8 mouse cellular contexts compared by ENCODE assay signal in the genomic region with DNA sequence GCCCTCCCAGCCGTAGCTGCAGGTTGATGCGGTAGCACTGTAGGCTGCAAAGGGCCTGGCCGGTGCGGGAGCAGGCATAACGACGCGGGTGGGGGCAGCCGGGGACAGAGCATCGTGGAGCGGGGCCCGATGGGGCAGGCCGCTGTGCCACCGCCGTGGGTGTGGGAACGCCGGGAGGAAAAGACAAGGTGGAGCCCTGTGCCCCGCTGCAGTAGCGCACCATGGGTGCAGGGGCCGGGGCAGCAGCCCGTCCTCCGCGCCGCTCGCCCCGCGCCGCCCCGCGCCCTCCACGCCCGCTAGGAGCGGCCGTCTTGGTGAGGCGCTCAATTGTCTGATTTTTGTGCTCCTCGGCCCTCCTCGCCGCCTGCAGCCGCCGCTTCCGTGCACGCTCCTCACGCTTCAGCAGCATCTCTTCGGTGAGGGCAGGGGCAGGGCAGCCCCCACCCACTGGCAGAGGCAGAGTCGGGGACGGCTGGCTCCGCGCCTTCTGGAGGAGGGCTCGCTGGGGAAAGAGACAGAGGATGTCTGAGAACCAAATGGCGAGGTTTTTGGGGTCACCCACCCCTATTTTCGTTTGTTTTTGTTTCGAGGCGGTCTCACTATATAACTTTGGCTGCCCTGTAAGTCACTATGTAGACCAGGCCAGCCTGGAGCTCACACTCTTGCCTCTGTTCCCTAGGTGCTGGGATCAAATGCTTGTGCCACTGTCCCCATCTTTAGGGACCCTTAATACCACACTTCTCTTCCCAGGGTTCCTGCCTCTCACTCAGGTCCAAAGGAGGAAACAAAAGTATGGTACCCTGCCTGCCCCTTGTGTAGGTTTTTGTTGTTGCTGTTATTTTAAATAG. TPM values are rescaled to one million over a fixed set of nuclear protein-coding genes. Genes with fewer than 3 reads are reported as not detected.
DNase-seq lines count a peak whose midpoint lies in the region; ATAC-seq and TF ChIP-seq lines count a peak whose summit lies in the region.

No protein-coding gene starts in this region.

- no peaks in the 10 kb centered on the region for H3K9me3 ChIP-seq in lung, postnatal 0 days (ENCODE audit: low read length)
- no peaks in the 10 kb centered on the region for H3K9me3 ChIP-seq in liver, embryonic 15.5 days (replicated peaks)

- no peaks in the 10 kb centered on the region for H3K27me3 ChIP-seq in lung, postnatal 0 days (replicated peaks; ENCODE audit: insufficient read depth, low read length)
- H3K27me3 ChIP-seq in liver, embryonic 15.5 days, result no peaks in the 10 kb centered on the region

- H3K4me3 ChIP-seq in lung, postnatal 0 days (ENCODE audit: low read depth, low read length), result peak overlapping the region; percentile 61
- peak overlapping the region; percentile 77 for H3K4me3 ChIP-seq in liver, embryonic 15.5 days (replicated peaks)

- TF ChIP-seq EP300 in lung, postnatal 0 days (IDR thresholded peaks at IDR 0.05), result no peak

- peak overlapping the region; percentile 86 for H3K27ac ChIP-seq in lung, postnatal 0 days (ENCODE audit: low read length)
- H3K27ac ChIP-seq in liver, embryonic 15.5 days (replicated peaks), result peak overlapping the region; percentile 97

- DNase-seq in cerebellum, adult 8-10 months, result peak; percentile 34
- DNase-seq in cerebellum, adult 18-20 months, result no peak
- no peak for DNase-seq in lung, postnatal 0 days (ENCODE audit: low spot score)
- DNase-seq in lung, postnatal 4 days, result no peak
- peak; percentile 72 for DNase-seq in testis, postnatal 10 days (ENCODE audit: low spot score)
- DNase-seq in ovary, postnatal 14 days (ENCODE audit: low spot score), result no peak

- H3K4me2 ChIP-seq in lung, postnatal 0 days (replicated peaks; ENCODE audit: low read depth, low read length), result peak overlapping the region; percentile 98
- peak overlapping the region; percentile 100 for H3K4me2 ChIP-seq in liver, embryonic 15.5 days

- under 1% methylated on average over 28 of the region's 52 CpGs for WGBS in lung, postnatal 0 days
- 2% methylated on average over 52 of the region's 52 CpGs for WGBS in liver, embryonic 15.5 days (ENCODE audit: insufficient replicate concordance)

- ATAC-seq in lung, postnatal 0 days, result peak; percentile 27
- peak; percentile 6; the same call in 1 of the 2 replicates for ATAC-seq in granulocyte monocyte progenitor cell, adult 5-6 weeks (replicated peaks; ENCODE audit: poor library complexity, severe bottlenecking)
- ATAC-seq in liver, embryonic 15.5 days (ENCODE audit: insufficient read depth), result peak; percentile 45

- H3K36me3 ChIP-seq in lung, postnatal 0 days (ENCODE audit: insufficient read depth, low read length), result no peaks in the 10 kb centered on the region
- peaks cover 33% of the 10 kb centered on the region for H3K36me3 ChIP-seq in liver, embryonic 15.5 days (replicated peaks)

- H3K4me1 ChIP-seq in lung, postnatal 0 days (ENCODE audit: insufficient read depth, low read depth, low read length), result peaks cover 15% of the 10 kb centered on the region
- peaks cover 77% of the 10 kb centered on the region for H3K4me1 ChIP-seq in liver, embryonic 15.5 days (replicated peaks)

- no peak for TF ChIP-seq CTCF in lung, postnatal 0 days (IDR thresholded peaks at IDR 0.05)

- H3K9ac ChIP-seq in lung, postnatal 0 days (replicated peaks; ENCODE audit: low read depth), result peak overlapping the region; percentile 59
- peak overlapping the region; percentile 87 for H3K9ac ChIP-seq in liver, embryonic 15.5 days

RNA-seq across cellular contexts. Expression of a gene that starts 0.7 kb away (rescaled TPM):
- 57.9 and 62.4 TPM in 2 replicates for polyA plus RNA-seq in lung, postnatal 0 days (2015; fragmentation: Nextera tagmentation; extraction: Ambion mirVana)
- total RNA-seq in granulocyte monocyte progenitor cell, adult 5-6 weeks (2014; fragmentation: Nextera tagmentation), result 31.4 and 38.9 TPM in 2 replicates
- 77.6 and 91.3 TPM in 2 replicates for total RNA-seq in granulocyte monocyte progenitor cell, adult 5-6 weeks (2017)
- 29.6 and 30.2 TPM in 2 replicates for polyA plus RNA-seq in liver, embryonic 15.5 days (2015; fragmentation: Nextera tagmentation; extraction: Ambion mirVana)

RNA-seq across cellular contexts. Expression of a gene that starts 3.1 kb away (rescaled TPM):
- 14.5 and 18.1 TPM in 2 replicates for polyA plus RNA-seq in lung, postnatal 0 days (2015; fragmentation: Nextera tagmentation; extraction: Ambion mirVana)
- total RNA-seq in granulocyte monocyte progenitor cell, adult 5-6 weeks (2014; fragmentation: Nextera tagmentation), result 17.2 and 22.8 TPM in 2 replicates
- total RNA-seq in granulocyte monocyte progenitor cell, adult 5-6 weeks (2017), result 32.9 and 47.6 TPM in 2 replicates
- polyA plus RNA-seq in liver, embryonic 15.5 days (2015; fragmentation: Nextera tagmentation; extraction: Ambion mirVana), result 5.0 and 5.3 TPM in 2 replicates

RNA-seq across cellular contexts. Expression of a gene that starts 6.8 kb away (rescaled TPM):
- polyA plus RNA-seq in lung, postnatal 0 days (2015; fragmentation: Nextera tagmentation; extraction: Ambion mirVana), result 21.6 and 23.5 TPM in 2 replicates
- total RNA-seq in granulocyte monocyte progenitor cell, adult 5-6 weeks (2014; fragmentation: Nextera tagmentation), result 90.1 and 93.4 TPM in 2 replicates
- 137 and 158 TPM in 2 replicates for total RNA-seq in granulocyte monocyte progenitor cell, adult 5-6 weeks (2017)
- 37.0 and 39.9 TPM in 2 replicates for polyA plus RNA-seq in liver, embryonic 15.5 days (2015; fragmentation: Nextera tagmentation; extraction: Ambion mirVana)

RNA-seq across cellular contexts. Expression of a gene that starts 13.2 kb away (rescaled TPM):
- 51.2 and 63.8 TPM in 2 replicates for polyA plus RNA-seq in lung, postnatal 0 days (2015; fragmentation: Nextera tagmentation; extraction: Ambion mirVana)
- 5.1 and 8.7 TPM in 2 replicates for total RNA-seq in granulocyte monocyte progenitor cell, adult 5-6 weeks (2014; fragmentation: Nextera tagmentation)
- total RNA-seq in granulocyte monocyte progenitor cell, adult 5-6 weeks (2017), result 2.1 and 5.0 TPM in 2 replicates
- polyA plus RNA-seq in liver, embryonic 15.5 days (2015; fragmentation: Nextera tagmentation; extraction: Ambion mirVana), result 12.1 and 17.9 TPM in 2 replicates

RNA-seq across cellular contexts. Expression of a gene that starts 13.2 kb away (rescaled TPM):
- 127 and 128 TPM in 2 replicates for polyA plus RNA-seq in lung, postnatal 0 days (2015; fragmentation: Nextera tagmentation; extraction: Ambion mirVana)
- 48.6 and 78.4 TPM in 2 replicates for total RNA-seq in granulocyte monocyte progenitor cell, adult 5-6 weeks (2014; fragmentation: Nextera tagmentation)
- 14.6 and 29.1 TPM in 2 replicates for total RNA-seq in granulocyte monocyte progenitor cell, adult 5-6 weeks (2017)
- 70.4 and 72.6 TPM in 2 replicates for polyA plus RNA-seq in liver, embryonic 15.5 days (2015; fragmentation: Nextera tagmentation; extraction: Ambion mirVana)

Comparison
In these comparisons a context has a peak if more than half of its experiments do, and no peak if none do; other contexts are left out.
1. DNase-seq: peak in cerebellum, adult 8-10 months (single experiment) and testis, postnatal 10 days (single experiment); none in cerebellum, adult 18-20 months (0 of 2), lung, postnatal 0 days (single experiment), lung, postnatal 4 days (0 of 2) and ovary, postnatal 14 days (single experiment).
2. Peak in every context shown above with its lines, with median percentiles within 50 percentile points of each other: ATAC-seq.